Mouse (Mus musculus): ENCODE data around the gene Frmd7.

GRCm38 (mm10) chrX:50850428-50851184 is 91.9 kb downstream of the Frmd7 start:
- TF ChIP-seq CTCF (IDR thresholded peaks at IDR 0.05; ENCODE audit: low read depth, low read length) (no peak), POLR2A (IDR thresholded peaks at IDR 0.05; ENCODE audit: insufficient read depth, low read length) (no peak)
